Mouse (Mus musculus) common myeloid progenitor, adult 5-6 weeks (primary cell): ENCODE results near the gene Ice1. TPM values are rescaled to one million over a fixed set of nuclear protein-coding genes. Genes with fewer than 3 reads are reported as not detected.

Source experiments
- ATAC-seq: replicated peaks from 2 replicates; pipeline ENCODE4 v1.8.0; 2016; ENCODE audit warnings: low read depth, mild to moderate bottlenecking, moderate TSS enrichment, inconsistent platforms; ENCODE audit not compliant: poor library complexity, severe bottlenecking
- total RNA-seq: library from RNA; stranded (forward); fragments of 200-1000, 187-1606 nt; gene quantifications from 2 replicates; pipeline ENCODE4 v1.2.3, GENCODE M21; 2017

The Ice1 gene
- 32.3 and 36.6 TPM in 2 replicates for total RNA-seq

DNA sequence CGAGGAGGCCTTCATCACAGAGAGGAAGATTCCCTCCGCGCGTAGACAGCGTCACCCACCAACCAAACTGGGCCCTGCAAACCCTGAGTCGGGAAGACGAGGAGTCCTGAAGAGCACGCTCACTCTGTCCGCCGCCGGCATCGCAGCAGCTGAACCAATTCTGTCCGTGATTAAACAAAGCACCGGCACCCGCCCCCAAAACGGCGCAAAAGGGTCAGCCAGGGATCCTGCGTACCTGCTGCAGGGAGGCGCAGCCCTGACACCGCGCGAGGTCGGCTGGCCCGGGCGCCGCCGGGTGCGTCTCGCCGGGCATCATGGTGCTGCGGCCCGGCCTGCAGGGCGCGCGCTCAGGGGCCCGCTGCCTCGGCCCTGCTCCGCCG, at the start of gene Ice1:
Gene Ice1, minus strand, starts transcription at position 353 of the 380 bp plus-strand sequence.
- peak; percentile 17; the same call in 1 of the 2 replicates for ATAC-seq

DNA sequence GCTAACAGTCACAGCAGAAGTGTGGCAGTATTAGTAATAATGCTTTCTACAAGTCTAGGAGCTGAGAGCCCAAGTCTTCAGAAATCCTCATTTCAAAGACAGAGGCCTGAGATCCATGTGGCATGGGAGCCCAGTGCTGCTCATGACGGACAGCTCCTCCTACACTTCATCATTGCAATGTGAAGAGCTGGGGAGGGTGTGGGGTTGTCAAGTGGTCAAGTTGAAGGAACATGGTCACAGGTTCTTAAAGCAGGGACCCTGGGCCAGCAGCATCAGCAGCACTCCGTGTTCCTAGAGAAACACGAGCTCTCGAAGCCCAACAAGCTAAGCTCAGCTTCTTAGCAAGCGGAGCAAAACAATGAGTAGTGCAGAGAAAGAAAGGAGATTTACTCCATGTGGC, 48.4 kb upstream of the Ice1 start:
- no peak for ATAC-seq

DNA sequence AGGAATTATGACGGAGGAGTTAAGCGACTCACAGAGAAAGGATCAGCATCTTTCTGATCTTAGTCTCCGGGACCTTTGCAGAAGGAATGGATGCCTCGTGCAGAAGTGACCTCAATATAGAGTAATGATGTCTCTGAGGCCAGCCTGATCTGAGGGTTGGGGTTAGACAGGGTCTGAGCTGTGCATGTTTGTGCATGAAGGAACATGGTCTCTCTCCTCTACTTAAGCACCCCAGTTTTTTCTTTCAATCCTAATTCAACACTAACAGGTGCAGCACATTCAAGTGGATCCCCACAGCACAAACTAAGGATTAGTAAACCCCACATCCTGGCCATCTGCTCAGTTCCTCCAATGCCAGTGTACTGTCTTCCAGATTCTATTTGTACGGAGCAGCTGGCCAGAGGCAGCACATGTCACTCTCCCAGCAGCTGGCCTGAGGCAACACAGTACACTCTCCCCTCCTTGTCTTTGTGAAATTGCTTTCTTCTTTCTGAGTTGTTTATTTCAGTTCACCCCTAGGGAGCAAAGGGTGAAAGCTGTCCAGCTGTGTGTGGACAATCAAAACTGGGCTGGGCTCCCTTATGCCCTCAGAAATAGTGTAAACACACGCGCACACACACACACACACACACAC, 47.7 kb upstream of the Ice1 start:
- ATAC-seq: no peak

DNA sequence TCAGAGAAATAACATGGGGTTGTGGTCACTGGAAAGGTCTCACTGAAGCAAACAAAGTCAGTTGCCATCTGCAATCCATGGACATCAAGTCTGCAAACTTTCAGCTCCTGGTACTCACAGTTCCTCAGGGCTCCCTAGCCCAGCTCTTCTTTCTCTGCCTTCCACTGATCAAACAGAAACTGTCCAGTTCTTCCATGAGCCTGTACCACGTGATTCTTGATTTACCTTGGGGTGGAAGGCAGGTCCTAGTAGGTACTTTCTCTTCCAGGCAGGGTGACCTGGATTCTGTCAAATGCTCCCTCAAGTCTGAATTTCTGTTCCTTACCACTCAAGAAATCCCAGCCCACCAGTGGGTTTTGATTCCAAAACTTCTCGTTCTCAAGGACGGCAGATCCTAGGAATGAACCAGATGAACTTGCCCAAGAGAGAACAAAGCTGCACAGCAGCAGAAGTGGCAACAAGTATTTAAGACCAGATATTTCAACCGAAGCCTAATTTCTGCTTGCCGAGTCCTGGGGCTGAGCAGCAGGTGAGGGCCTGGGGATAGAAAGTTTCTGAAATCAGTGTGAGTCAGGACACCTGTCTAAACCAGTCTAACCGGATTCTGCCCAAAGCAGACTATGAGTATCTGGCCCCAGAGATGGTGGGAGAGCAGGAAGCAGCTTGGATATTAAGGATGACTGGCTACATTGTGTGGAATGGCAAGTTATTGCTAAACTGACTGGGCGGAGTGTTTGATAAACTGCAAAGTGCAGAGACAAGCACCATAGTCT, 44.2 kb upstream of the Ice1 start:
- ATAC-seq: no peak

DNA sequence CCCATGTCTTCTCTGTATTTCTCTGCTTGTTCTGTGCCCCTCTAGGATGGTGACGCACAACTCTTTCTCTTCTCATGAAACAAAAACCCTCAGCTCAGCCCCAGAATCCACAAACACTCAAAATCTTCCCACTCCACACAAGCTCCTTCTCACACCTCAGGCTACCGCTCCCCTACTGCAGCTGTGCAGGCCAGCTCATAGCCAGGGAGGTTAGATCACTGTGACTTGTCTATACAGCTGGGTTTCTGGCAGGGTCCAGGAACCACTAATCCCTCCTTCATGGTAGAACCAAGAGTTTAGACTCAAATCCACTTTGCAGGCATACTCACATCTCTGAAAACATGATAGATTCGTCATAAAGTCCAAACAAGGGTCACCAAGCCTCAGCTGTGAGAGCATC, 42.9 kb upstream of the Ice1 start:
- no peak for ATAC-seq

DNA sequence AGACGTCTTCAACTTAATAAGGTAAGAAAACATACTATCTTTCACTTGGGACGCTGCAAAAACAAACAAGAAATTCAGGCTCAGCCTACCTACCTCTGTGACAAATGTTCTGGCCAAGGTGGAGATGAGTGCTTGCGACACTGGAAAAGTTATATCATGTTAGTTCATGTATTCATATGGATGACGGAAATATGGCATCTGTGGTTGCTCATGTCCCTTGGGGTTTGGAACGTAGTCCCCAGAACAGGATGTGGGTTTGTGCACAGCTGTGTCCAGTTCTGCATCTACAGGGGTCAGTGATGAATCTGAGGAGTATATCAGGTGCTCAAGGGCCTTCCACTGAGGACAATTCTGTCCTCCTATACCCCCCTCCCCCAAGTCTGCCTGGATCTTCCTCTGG, 40.3 kb upstream of the Ice1 start:
- ATAC-seq: no peak

DNA sequence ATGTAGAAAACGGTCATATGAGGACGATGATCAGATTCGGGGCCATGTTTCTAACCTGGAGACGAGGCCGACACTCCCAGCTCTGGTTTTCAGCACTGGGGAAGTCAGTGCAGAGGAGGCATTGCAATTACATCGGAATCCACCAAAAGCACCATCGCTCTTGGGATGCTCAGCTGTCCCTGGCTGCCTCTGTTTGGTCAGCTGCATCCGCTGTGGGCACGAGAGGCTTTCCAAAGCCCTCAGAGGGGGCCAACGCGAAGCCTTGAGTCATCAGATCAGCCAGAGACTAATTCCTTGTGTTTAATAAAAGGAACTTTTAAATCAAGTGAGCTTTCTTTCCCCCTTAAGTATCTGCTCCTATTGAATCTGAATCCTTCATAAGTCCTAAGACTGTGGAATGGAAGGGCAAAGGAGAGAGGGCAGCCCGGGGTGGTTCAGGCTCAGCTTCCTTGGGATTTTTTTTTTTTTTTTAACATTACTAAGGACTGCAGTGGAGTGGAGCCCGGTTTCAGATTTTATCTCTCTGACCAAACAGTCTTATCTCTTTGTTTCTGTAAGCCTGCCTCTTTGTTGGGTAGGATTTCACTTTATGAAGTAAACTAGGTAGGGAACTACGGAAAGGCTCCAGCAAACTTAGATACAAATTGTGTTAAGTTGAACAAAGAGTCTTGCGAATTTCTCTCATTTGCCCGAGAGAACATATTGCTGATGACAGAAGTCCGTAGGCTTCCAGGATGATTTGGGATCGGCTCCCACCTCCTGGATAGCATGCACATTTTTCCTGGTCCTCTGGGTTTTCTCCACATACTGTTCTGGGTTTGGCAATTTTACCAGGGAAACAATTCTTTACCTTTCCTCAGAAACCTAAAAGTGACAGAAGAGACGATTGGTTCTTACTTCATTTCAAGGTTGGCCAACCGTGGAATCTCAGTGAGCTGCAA, 39.1 kb upstream of the Ice1 start:
- ATAC-seq: no peak

DNA sequence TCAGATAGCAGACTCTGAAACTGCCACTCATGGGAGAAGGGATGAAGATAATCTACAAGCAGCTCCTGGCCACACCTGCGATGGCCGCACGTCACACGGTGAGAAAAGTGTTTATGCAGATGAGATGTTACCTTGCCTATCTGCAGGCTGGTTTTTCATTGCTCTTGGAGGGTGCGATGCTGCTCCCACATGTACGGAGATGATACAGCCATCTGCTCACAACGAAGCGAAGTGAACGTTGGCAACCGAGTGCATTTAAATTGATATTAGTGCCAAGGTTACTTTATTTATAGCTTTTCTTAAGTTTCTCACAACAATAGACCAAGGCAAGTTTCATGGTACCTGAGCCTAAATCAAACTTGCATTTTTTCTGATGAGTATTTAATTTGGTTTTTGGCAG, 37.6 kb upstream of the Ice1 start:
- no peak for ATAC-seq

DNA sequence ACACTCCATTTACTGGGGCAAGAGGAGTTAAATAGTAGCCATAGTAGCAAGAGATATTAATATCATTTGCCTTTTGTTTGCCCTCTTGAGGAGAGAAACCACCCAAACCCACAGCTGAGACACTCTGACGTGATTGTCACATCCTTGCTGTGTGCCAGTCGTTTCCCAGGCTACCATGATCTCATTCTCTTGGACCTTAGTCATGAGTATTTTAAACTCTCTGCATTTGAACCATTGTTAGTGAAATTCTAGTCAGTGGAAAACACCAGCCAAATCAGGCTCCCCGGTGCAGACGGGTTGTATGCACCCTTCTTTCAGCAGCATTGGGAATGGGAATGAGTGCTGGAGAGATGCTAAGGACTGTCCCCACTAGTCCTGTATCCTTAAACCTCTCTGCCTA, 32.6 kb upstream of the Ice1 start:
- no peak for ATAC-seq

DNA sequence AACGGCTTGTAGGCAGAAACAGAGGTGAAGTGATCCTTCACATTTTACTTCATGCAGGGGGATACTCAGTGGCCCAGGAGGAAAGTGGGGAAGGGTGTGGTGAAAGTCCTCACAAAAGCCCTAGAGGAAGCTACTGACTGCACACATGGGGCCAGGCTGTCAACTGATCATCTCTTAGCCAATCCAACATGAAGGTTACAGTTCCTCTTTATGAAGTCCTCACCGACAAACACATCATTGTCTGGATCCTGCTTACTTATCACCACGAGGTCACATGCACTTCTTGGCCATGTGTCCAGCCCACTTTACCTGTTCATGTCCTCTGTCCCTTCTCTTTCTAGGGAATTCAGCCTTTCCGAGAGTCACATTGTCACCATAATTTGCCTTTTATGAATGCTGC, 22.3 kb upstream of the Ice1 start:
- peak; percentile 93 for ATAC-seq

DNA sequence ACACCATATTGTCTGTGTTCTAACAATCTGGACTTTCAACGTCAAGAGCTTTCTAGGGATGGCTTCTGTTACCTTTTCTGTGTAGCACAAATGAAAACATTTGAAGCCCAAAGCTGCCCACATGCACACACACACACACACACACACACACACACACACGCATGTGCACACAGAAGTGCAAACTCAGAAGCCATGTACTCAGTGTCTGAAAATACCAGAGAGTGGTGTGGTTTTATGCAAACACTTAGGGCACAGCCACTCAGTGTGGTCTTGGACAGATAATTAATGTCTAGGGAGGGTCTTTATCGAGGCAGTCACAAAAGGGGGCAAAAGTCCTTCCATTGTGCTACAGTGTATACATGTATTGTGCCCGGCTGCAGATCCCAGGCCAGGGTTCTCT, 19.3 kb upstream of the Ice1 start:
- no peak for ATAC-seq

DNA sequence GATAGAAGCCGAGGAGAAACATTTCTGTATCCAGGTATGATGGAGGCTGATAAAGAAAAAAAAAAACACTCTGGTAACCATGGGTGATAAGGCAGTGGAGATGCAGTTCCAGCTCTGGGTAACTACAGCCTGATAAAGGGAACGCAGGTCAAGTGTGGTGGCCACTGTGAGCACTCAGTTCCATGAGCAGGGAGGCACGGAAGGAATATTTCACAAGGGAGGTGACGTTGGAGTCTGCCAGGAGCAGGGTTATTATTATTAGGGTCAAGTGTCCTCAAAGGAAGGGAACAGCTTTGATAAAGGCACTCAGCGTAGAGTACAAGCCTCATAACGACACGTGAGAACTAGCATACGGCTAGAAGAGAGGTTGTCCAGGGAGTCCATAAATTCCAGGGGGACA, 18.9 kb upstream of the Ice1 start:
- no peak for ATAC-seq

DNA sequence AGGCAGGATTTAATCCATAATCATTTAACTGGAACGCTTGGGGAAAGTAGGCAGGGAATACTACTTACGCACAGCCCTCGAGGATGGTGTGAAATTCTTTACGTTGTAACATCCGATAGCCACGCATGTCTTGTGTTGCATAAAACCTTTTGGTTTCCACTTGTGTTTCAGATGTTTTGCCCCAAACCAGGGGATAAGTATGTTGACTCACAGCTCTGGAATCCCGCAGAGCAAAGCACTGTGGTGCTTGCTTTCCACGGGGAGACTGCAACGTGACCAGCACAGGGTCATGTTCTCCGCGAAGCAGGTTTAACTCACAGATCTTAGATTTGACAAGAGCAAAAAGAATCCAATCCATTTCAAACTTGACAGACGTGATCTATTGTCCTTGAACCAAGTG, 18.1 kb upstream of the Ice1 start:
- no peak for ATAC-seq

DNA sequence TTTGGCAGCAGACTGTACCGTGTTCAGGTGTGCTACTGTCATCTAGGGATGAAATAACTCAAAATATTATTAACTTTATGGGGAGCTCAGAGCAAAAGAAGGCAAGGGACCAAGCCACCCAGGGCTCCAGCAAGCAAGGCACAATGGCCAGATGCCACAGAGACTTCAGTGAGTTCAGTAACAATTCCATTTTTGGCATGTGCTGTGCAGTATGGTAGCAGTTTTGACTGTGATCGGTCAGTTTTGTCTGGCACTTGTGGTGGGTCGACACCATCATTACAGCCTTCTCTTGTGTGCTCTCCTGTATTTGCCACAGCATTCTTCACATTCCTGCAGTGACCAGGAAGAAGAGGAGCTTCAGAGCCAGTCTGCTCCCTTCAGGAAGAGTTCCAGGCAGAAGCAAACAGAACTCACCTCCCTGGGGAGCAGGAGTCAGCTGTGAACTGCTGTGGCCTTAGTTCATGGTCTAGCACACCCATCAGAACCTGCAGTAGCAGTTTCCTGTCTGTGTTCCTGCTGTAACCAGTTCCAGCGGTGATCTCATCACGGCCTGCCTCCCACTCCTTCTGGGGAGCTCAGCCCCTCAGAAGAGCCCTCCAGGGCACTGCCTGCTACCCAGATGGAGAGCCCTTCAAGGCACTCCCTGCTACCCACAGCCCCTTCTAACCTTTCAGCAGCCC, 16.8 kb upstream of the Ice1 start:
- no peak for ATAC-seq

DNA sequence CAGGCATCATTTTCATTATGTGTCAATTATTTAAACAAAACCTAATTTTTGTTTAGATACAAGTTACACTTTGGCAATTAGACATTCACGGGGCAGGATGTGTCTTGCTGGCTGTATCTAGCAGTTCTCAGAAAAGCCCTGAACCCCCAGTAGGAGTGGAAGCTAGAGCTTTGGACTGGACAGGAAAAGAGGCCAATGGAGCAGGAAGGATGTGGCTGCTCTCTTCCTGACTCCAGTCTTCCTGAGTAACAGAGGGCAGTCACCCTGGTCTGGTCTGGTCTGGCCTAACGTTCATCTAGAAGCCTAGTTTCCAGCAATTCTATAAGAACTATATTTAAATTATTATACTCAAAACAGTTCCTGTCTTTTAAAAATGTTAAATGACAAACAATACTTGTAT, 16.0 kb upstream of the Ice1 start:
- ATAC-seq: no peak

DNA sequence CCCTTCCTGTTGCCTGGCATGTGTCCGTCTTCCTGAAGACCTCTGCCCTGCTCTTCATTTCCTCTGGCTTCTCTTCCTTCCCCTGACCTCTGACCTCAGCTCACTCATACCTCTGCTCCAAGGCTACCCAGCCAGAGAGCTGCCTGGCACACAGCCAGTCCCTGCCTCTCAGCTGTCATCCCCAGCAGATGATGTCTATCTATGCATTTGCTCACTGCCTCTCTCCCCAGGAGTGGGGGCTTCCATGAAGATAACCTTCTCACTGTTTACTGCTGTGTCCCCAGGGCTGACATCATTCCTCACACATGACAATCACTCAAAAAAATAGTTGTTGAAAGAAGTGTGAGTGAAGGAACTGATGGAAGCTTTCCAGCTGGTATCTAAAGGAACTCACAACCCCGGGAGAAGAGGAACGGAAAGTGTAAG, 12.6 kb upstream of the Ice1 start:
- ATAC-seq: peak; percentile 33

DNA sequence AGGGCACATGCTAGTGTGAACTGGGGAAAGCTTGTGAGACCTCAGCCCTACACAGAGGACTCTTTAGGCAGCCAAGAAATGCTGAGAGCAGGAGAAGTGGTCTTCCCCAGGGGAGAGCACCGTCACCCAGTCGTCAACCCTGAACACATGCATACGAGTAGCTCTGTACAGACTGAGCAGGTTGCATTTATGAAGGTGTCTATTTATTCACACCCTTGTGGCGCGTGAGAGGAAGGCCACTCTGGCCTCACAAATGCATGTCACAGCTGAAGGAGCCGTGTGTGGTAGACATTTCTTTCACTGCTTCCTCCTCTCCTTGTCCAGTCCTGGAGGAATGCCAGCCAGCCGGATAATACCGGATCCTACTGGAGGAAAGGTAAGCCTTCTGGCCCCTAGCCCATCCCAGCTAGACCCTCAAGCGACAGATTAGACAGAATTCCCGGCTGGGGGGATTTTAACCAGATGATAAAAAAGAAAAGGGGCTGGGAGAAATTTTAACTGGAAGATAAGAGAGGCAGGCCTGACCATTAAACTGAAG, 8.6 kb upstream of the Ice1 start:
- ATAC-seq: no peak

DNA sequence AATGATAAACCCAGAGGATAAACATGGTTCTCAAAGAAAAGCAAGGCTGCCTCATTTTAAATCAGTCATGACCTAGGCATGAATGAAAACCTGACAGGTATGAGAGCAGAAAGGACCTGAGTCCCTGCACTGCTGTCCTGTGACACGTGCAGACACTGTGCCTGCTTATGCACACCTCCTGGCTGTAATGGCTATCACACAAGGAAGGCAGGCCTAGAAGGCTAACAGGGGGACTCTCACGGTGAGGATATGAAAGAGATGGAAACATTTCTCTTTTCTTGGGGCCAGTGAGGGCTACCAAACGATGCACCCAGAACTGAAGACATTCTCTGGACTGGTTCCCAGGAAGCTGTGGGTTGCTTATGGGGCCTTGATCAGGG, 6.6 kb upstream of the Ice1 start:
- ATAC-seq: no peak

DNA sequence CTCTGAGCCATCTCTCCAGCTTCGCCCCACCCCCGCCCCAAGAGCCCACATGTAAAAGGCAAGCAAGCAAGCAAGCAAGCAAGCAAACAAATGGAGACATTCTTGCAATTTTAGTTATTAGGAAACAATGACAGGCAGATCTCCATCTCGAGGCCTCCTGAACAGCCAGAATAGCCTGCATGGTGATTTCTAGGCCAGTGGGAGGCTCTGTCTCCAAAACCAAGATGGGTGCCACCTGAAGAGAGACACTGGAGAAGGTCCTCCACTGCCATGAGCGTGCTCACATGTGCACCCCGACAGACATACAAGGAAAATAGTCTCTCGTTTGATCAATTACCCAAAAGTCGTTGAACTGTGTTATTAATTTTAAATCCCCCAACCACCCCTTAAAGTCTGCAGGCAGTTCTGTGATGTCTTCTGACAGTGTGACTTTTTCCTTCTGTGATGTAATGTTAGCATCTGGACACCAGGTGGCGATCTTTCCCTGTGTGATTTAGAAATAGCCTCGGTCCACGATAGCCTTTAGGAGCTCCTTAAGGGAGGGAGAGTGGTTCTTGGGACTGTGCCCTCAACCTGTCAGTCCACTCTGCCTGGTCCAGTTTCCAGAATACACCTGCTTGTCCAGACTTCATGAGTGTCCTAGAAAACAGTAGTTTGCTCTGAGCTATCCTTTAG, 6.1 kb upstream of the Ice1 start:
- peak; percentile 79 for ATAC-seq

DNA sequence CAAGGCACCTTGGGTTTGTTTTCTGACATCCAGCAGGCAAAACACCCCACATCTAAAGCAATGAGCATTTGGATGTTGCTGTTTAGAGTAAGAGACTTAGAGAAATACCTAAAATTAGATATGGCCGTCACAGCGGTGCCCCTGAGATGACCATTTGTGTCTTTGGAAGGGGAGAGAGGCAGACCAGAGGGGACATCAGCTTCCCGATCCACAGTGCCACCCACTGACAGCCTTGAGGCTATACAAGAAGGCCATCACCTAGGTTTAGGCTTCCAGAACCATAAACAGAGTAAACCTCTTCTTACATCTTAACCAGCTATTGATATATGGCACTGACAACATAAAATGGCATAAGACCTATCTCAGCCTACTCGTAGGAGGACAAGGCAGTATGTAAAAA, 4.5 kb upstream of the Ice1 start:
- no peak for ATAC-seq
